In genomic region chr3:121327406-121327805, GRCm38 (mm10) we compare ENCODE assay signal across 22 mouse cellular contexts. TPM values are rescaled to one million over a fixed set of nuclear protein-coding genes. Genes with fewer than 3 reads are reported as not detected.
DNase-seq lines count a peak whose midpoint lies in the region; ATAC-seq and TF ChIP-seq lines count a peak whose summit lies in the region.
"Had no signal": no experiment of that assay in that cellular context is flagged by ENCODE, and none has a peak within 500 bp of the region (broad histone marks: within the 10 kb centered on the region; RNA-seq: fewer than 3 reads in every experiment).

No protein-coding gene starts in this region.

- no peak overlapping the region for H3K4me2 ChIP-seq in hindbrain, postnatal 0 days (ENCODE audit: low read depth, low read length)
- H3K4me2 ChIP-seq: embryonic facial prominence, embryonic 15.5 days; forebrain, embryonic 12.5 days; heart, embryonic 13.5 days; hindbrain, embryonic 13.5 days had no signal

- ATAC-seq in hindbrain, postnatal 0 days = peak; percentile 64; the same call in 1 of the 2 replicates
- ATAC-seq in granulocyte monocyte progenitor cell, adult 5-6 weeks (replicated peaks; ENCODE audit: poor library complexity, severe bottlenecking) = no peak
- ATAC-seq: forebrain, postnatal 0 days; inflammation-experienced regulatory T-cells, adult 6 months; intestine, postnatal 0 days had no signal

- H3K4me1 ChIP-seq in hindbrain, postnatal 0 days (ENCODE audit: insufficient read depth, low read length) = no peaks in the 10 kb centered on the region
- no peaks in the 10 kb centered on the region for H3K4me1 ChIP-seq in hindbrain, embryonic 10.5 days (replicated peaks)
- H3K4me1 ChIP-seq: hindbrain, embryonic 13.5 days had no signal

- no peak for TF ChIP-seq CTCF in hindbrain, postnatal 0 days (IDR thresholded peaks at IDR 0.05; ENCODE audit: low read depth)

- no peaks in the 10 kb centered on the region for H3K9me3 ChIP-seq in hindbrain, postnatal 0 days (ENCODE audit: low read length)
- no peaks in the 10 kb centered on the region for H3K9me3 ChIP-seq in hindbrain, embryonic 10.5 days
- H3K9me3 ChIP-seq: embryonic facial prominence, embryonic 15.5 days; forebrain, embryonic 12.5 days; heart, embryonic 13.5 days; hindbrain, embryonic 13.5 days had no signal

- H3K27me3 ChIP-seq in hindbrain, postnatal 0 days (ENCODE audit: insufficient read depth, low read length) = no peaks in the 10 kb centered on the region
- no peaks in the 10 kb centered on the region for H3K27me3 ChIP-seq in hindbrain, embryonic 10.5 days (ENCODE audit: insufficient read depth, poor library complexity, severe bottlenecking)
- H3K27me3 ChIP-seq: embryonic facial prominence, embryonic 15.5 days; forebrain, embryonic 12.5 days; heart, embryonic 13.5 days; hindbrain, embryonic 13.5 days had no signal

- no peaks in the 10 kb centered on the region for H3K36me3 ChIP-seq in hindbrain, postnatal 0 days (ENCODE audit: insufficient read depth, low read length)
- peaks cover 18% of the 10 kb centered on the region for H3K36me3 ChIP-seq in hindbrain, embryonic 10.5 days
- H3K36me3 ChIP-seq: embryonic facial prominence, embryonic 15.5 days; forebrain, embryonic 12.5 days had no signal

- no peak overlapping the region for H3K27ac ChIP-seq in hindbrain, postnatal 0 days
- no peak overlapping the region for H3K27ac ChIP-seq in hindbrain, embryonic 10.5 days
- H3K27ac ChIP-seq: embryonic facial prominence, embryonic 15.5 days; forebrain, embryonic 12.5 days; heart, embryonic 13.5 days; hindbrain, embryonic 13.5 days had no signal

- no peak overlapping the region for H3K4me3 ChIP-seq in hindbrain, postnatal 0 days (ENCODE audit: low read length)
- no peak overlapping the region for H3K4me3 ChIP-seq in hindbrain, embryonic 10.5 days
- H3K4me3 ChIP-seq: embryonic facial prominence, embryonic 15.5 days; forebrain, embryonic 12.5 days; heart, embryonic 13.5 days; hindbrain, embryonic 13.5 days had no signal

- peak; percentile 30 for DNase-seq in adrenal gland, postnatal 14 days
- DNase-seq in adrenal gland, postnatal 10 days = no peak
- DNase-seq in hindbrain, postnatal 0 days (ENCODE audit: low spot score) = peak; percentile 24
- no peak for DNase-seq in hindbrain, embryonic 10.5 days (ENCODE audit: low spot score)
- DNase-seq in NIH3T3 (ENCODE audit: low read depth) = peak; percentile 69
- DNase-seq in fibroblast of lung, adult 2 months (ENCODE audit: low read depth) = peak; percentile 84
- no peak for DNase-seq in kidney, adult 11 months
- DNase-seq: adrenal gland, adult 8-10 months; cerebellum, adult 11 months; cerebellum, adult 8-10 months; cerebellum, postnatal 14 days; embryo, embryonic 11 days; forebrain, postnatal 0 days; gastrocnemius, postnatal 14 days; heart, postnatal 4 days had no signal

- no peak overlapping the region for H3K9ac ChIP-seq in hindbrain, postnatal 0 days (replicated peaks; ENCODE audit: low read length)
- H3K9ac ChIP-seq: embryonic facial prominence, embryonic 15.5 days; forebrain, embryonic 12.5 days; forebrain, postnatal 0 days; heart, embryonic 13.5 days; hindbrain, embryonic 13.5 days had no signal

- WGBS in hindbrain, postnatal 0 days = 46% methylated on average over 5 of the region's 5 CpGs
- WGBS in hindbrain, embryonic 10.5 days = 88% methylated on average over 5 of the region's 5 CpGs

RNA-seq across cellular contexts. Expression of gene Alg14, which starts 35.8 kb away (rescaled TPM):
- 37.2 and 37.9 TPM in 2 replicates for total RNA-seq in adrenal gland, postnatal 14 days (2021)
- total RNA-seq in adrenal gland, postnatal 10 days (2021) = 10 to 100 TPM; 27.4 to 31.3 TPM
- 26.6 and 30.3 TPM in 2 replicates for total RNA-seq in hindbrain, postnatal 0 days (2014; rRNA removed)
- 35.3 and 39.5 TPM in 2 replicates for polyA plus RNA-seq in hindbrain, postnatal 0 days (2015; fragmentation: Nextera tagmentation; extraction: Ambion mirVana)
- 35.5 and 41.5 TPM in 2 replicates for polyA plus RNA-seq in hindbrain, embryonic 10.5 days (2016; fragmentation: Nextera tagmentation; extraction: Ambion mirVana)
- 20.4 and 28.5 TPM in 2 replicates for total RNA-seq in granulocyte monocyte progenitor cell, adult 5-6 weeks (2014; fragmentation: Nextera tagmentation)
- total RNA-seq in granulocyte monocyte progenitor cell, adult 5-6 weeks (2017) = 8.4 and 13.0 TPM in 2 replicates

RNA-seq across cellular contexts. Expression of gene Tmem56, which starts 44.5 kb away (rescaled TPM):
- 24.9 and 35.0 TPM in 2 replicates for total RNA-seq in adrenal gland, postnatal 14 days (2021)
- 10 to 100 TPM; 22.7 to 37.6 TPM for total RNA-seq in adrenal gland, postnatal 10 days (2021)
- 8.1 and 13.5 TPM in 2 replicates for total RNA-seq in hindbrain, postnatal 0 days (2014; rRNA removed)
- 3.8 and 3.9 TPM in 2 replicates for polyA plus RNA-seq in hindbrain, postnatal 0 days (2015; fragmentation: Nextera tagmentation; extraction: Ambion mirVana)
- polyA plus RNA-seq in hindbrain, embryonic 10.5 days (2016; fragmentation: Nextera tagmentation; extraction: Ambion mirVana) = 0.84 and 1.1 TPM in 2 replicates
- 0.04 TPM in 1 of 2 replicates, not detected in the other for total RNA-seq in granulocyte monocyte progenitor cell, adult 5-6 weeks (2014; fragmentation: Nextera tagmentation)
- total RNA-seq in granulocyte monocyte progenitor cell, adult 5-6 weeks (2017) = 0.04 and 0.21 TPM in 2 replicates
- polyA plus RNA-seq: inflammation-experienced regulatory T-cells, adult 6 months had no signal

Comparison
In these comparisons a context has a peak if more than half of its experiments do, and no peak if none do; other contexts are left out.
1. DNase-seq: peak in adrenal gland, postnatal 14 days (single experiment), hindbrain, postnatal 0 days (single experiment), NIH3T3 (single experiment) and fibroblast of lung, adult 2 months (single experiment); none in adrenal gland, postnatal 10 days (single experiment), hindbrain, embryonic 10.5 days (single experiment) and kidney, adult 11 months (single experiment).